Mouse (Mus musculus) small intestine, adult 10 weeks (tissue): ENCODE results near the gene Samt2. TPM values are rescaled to one million over a fixed set of nuclear protein-coding genes. Genes with fewer than 3 reads are reported as not detected.

ENCODE experiments used
- polyA plus RNA-seq: library from polyadenylated mRNA; stranded (reverse); fragments of 350-450 nt; fragmentation: Illumina TruSeq; extraction: RNeasy Lipid Tissue Mini Kit (QIAGEN cat#74804); gene quantifications from one replicate; pipeline ENCODE4 v1.2.3, GENCODE M21; 2014; ENCODE audit warnings: low replicate concordance

Gene Samt2
- polyA plus RNA-seq, result not detected

DNA sequence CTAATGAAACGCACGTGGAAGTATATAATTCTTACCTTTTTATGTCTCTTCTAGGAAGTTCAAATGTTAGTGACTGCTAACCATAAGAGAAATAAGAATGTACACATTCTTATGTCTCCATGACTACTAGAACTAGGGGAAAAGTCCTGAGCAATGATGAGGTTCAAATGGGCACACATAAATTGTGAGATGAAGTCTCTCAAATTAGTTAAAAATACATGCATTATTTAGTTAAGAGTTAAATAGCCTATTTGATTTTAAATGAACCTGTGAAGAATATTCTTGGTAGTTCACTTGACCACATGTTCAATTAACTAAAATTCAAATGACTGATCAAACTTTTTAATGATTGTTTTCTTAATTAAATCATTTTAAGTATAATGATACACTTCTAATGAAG, at the start of gene Samt2:
Gene Samt2 (minus strand): TSS at position 101 of the 400 bp plus-strand sequence.

Other genes starting within 250 kb of the Samt2 start
- gene 4930524N10Rik, start 236.0 kb downstream of the Samt2 start, polyA plus RNA-seq, result not detected
- not detected for gene Samt4, start 97.4 kb downstream of the Samt2 start, polyA plus RNA-seq